Mouse (Mus musculus) small intestine, adult 10 weeks (tissue): ENCODE results near the gene Wdr66. TPM values are rescaled to one million over a fixed set of nuclear protein-coding genes. Genes with fewer than 3 reads are reported as not detected.

ENCODE experiments used
- polyA plus RNA-seq: library from polyadenylated mRNA; stranded (reverse); fragments of 350-450 nt; fragmentation: Illumina TruSeq; extraction: RNeasy Lipid Tissue Mini Kit (QIAGEN cat#74804); gene quantifications from one replicate; pipeline ENCODE4 v1.2.3, GENCODE M21; 2014; ENCODE audit warnings: low replicate concordance

Wdr66 gene
- polyA plus RNA-seq: not detected

GRCm38 (mm10) chr5:123251834-123252233 lies at the start of gene Wdr66:
Wdr66 (plus strand) TSS chr5:123252102.

GRCm38 (mm10) chr5:123343707-123344627 lies 92.1 kb downstream of the Wdr66 start, which contains the start of gene Bcl7a:
Bcl7a (plus strand) TSS chr5:123343834.

Other genes starting within 250 kb of the Wdr66 start
- gene Orai1, start 237.0 kb upstream of the Wdr66 start, polyA plus RNA-seq: 2.3 TPM
- not detected for gene Morn3, start 205.1 kb upstream of the Wdr66 start, polyA plus RNA-seq
- gene Tmem120b, start 183.7 kb upstream of the Wdr66 start, polyA plus RNA-seq: not detected
- gene Rhof, start 119.4 kb upstream of the Wdr66 start, polyA plus RNA-seq: 0.26 TPM
- gene Setd1b, start 109.9 kb upstream of the Wdr66 start, polyA plus RNA-seq: 4.3 TPM
- gene Psmd9, start 82.7 kb upstream of the Wdr66 start, polyA plus RNA-seq: 3.3 TPM
- 1.7 TPM for gene Hpd, start 69.4 kb upstream of the Wdr66 start, polyA plus RNA-seq
- gene Bcl7a, start 91.7 kb downstream of the Wdr66 start, polyA plus RNA-seq: 2.0 TPM
- 10.8 TPM for gene Mlxip, start 142.7 kb downstream of the Wdr66 start, polyA plus RNA-seq
- not detected for gene Lrrc43, start 237.2 kb downstream of the Wdr66 start, polyA plus RNA-seq
- not detected for gene Il31, start 237.4 kb downstream of the Wdr66 start, polyA plus RNA-seq